Mouse (Mus musculus) brain, embryonic 14.5 days (tissue): ENCODE measurements at regions not wholly inside any gene's neighbourhood (a gene's known extent, or its start where the extent isn't known, plus 50 kb on each side); places are given as distances from the start of the nearest gene placed in this dataset.

Experiments used
- DNase-seq: peaks from one replicate; pipeline ENCODE4 v3.0.0-alpha.2; 2011; ENCODE audit warnings: low read depth
- CTCF ChIP-seq: fragments of 200-500 bp; IDR thresholded peaks from 2 replicates; pipeline ENCODE4 v1.5.1; 2012; ENCODE audit warnings: inconsistent platforms, mild to moderate bottlenecking, moderate library complexity, borderline replicate concordance; ENCODE audit not compliant: insufficient read depth, insufficient read length; ENCODE audit errors: extremely low read depth
- POLR2A ChIP-seq: fragments of 200-500 bp; IDR thresholded peaks from 2 replicates; pipeline ENCODE4 v1.6.1; 2012; ENCODE audit warnings: mild to moderate bottlenecking, inconsistent platforms, borderline replicate concordance; ENCODE audit not compliant: poor library complexity, insufficient read depth, insufficient read length, severe bottlenecking; ENCODE audit errors: extremely low read depth

GRCm38 (mm10) chr10:17212551-17213309 is 510.3 kb upstream of the Cited2 start:
- no peak for TF ChIP-seq CTCF
- no peak for TF ChIP-seq POLR2A
- DNase-seq: peak; percentile 79

GRCm38 (mm10) chr10:17213310-17214064 is 509.5 kb upstream of the Cited2 start:
- TF ChIP-seq POLR2A (no peak), CTCF (no peak)
- peak; percentile 88 for DNase-seq

DNA sequence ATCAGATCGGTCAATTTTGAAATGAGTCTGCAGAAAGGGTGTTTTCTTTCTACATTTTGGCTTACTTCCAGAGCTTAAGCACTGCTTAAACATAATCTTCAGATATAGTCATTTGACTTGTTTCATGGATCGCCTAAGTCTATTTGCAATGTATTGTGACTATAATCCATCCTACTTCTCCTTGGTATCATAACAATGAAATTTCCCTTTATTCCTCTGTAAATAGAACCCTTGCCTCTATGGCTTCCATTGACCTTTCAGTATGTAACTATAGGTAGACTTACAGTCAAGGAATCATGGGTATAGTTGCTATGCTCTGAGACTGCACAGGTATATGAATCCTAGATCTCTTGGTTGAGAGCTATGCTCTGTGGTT is 509.0 kb upstream of the Cited2 start:
- DNase-seq: no peak
- TF ChIP-seq POLR2A (no peak), CTCF (no peak)

- TF ChIP-seq CTCF (no peak), POLR2A (no peak)
- no peak for DNase-seq
Observed at GRCm38 (mm10) chr10:17215029-17215428, 508.0 kb upstream of the Cited2 start.

- DNase-seq: no peak
- TF ChIP-seq POLR2A (no peak), CTCF (no peak)
Observed at GRCm38 (mm10) chr10:17221495-17221894, 501.5 kb upstream of the Cited2 start.

DNA sequence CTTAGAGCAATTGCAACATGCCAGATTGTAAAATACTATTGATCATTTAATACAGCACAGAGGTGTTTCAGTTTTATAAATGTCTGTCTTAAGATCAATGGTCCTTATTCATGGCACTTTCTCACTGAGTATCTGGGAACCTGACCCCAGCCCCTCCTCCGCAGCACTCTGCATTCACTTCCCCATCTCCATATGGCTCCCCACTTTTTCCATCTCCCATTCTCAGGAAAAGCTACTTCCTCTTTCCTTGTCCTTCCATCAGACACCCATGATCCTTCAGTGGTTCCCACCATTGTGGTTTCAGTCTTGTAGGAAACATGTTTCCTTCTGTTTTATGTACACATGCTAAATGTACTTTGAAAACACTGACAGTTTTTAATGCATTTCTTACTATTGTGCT is 497.3 kb upstream of the Cited2 start:
- TF ChIP-seq POLR2A: no peak
- TF ChIP-seq CTCF: no peak
- DNase-seq: no peak

- TF ChIP-seq CTCF (no peak), POLR2A (no peak)
- DNase-seq: peak; percentile 92
Observed at GRCm38 (mm10) chr10:17230040-17230818, 492.8 kb upstream of the Cited2 start.

DNA sequence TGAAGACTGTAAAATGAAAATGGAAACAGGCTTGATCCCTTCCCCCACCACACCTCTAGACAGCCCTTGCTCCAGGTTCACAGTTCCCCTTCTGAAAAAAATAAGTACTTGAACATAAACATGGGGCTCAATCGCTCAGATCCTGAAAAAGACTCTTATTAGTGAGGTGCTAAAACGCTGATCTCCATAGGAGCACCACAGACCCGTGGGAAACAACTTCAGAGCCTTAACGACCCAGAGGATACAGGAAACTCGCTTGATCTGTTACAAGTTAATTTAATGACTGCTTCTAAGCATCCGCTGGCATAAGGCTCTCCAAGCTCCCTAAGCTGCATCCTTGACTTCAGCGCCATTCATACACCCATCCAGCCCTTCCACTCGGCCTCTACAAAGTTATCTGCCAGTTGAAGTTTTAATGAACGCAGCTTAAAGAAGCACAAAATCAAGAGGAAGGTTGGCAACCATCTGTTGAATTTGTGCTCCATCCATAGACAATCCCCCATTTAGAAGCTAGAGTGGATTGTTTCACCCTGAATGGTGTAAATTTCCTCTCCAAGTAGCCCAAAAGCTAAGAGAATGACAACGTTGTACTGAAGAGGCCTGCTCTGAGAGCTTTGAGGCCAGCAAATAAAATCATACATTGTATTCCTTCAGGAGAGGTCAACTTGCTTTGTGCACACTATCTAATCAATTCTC is 486.9 kb upstream of the Cited2 start:
- TF ChIP-seq POLR2A (no peak), CTCF (no peak)
- peak; percentile 59 for DNase-seq

- TF ChIP-seq CTCF (no peak), POLR2A (no peak)
- DNase-seq: peak; percentile 66
Observed at GRCm38 (mm10) chr10:17236761-17237160, 486.3 kb upstream of the Cited2 start.

DNA sequence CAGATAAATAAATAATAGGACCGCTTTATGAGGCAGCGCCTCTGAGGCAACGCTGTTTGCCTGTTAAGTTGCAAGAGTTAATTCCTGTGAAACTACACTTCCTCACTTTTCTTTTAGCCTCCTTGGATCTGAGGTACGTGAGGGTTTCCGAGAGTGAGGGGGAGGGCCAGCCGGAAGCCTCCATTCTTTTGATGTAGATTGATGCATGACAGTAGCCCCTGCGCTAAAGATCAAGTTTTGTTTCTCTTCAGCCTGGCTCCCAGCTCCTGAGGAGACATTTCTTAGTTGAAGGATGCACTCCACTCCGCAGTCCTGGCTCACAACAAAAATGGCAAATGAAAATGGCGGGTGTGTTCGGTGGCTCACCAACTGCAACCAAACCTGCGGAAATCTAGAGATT is 485.6 kb upstream of the Cited2 start:
- no peak for DNase-seq
- TF ChIP-seq CTCF (no peak), POLR2A (no peak)
